Mouse (Mus musculus) hindbrain, embryonic 13.5 days (tissue): ENCODE data around the gene Il1rap. TPM values are rescaled to one million over a fixed set of nuclear protein-coding genes. Genes with fewer than 3 reads are reported as not detected.

Experiments used
- ATAC-seq: fragments of 200-750 bp; cut with Nextera tagmentation; 2 replicates; pipeline ENCODE4 v1.8.0; 2017; ENCODE audit warnings: moderate TSS enrichment; ENCODE audit not compliant: low FRiP score
- H3K27ac ChIP-seq: fragments of 300-500 bp; sonication (generic); 2 replicates; pipeline ENCODE4 v1.5.1; 2015; ENCODE audit warnings: inconsistent platforms, mild to moderate bottlenecking, moderate library complexity
- H3K27me3 ChIP-seq: fragments of 300-500 bp; sonication (generic); 2 replicates; pipeline ENCODE4 v1.6.1; 2015; ENCODE audit warnings: mild to moderate bottlenecking, inconsistent platforms
- H3K36me3 ChIP-seq: fragments of 300-500 bp; sonication (generic); 2 replicates; pipeline ENCODE4 v1.6.1; 2015; ENCODE audit warnings: mild to moderate bottlenecking, inconsistent platforms
- H3K4me1 ChIP-seq: fragments of 300-500 bp; sonication (generic); replicated peaks from 2 replicates; pipeline ENCODE4 v1.6.1; 2015; ENCODE audit warnings: inconsistent platforms
- H3K4me2 ChIP-seq: fragments of 300-500 bp; sonication (generic); 2 replicates; pipeline ENCODE4 v1.6.1; 2015; ENCODE audit warnings: inconsistent platforms, mild to moderate bottlenecking, moderate library complexity
- H3K4me3 ChIP-seq: fragments of 300-500 bp; sonication (generic); 2 replicates; pipeline ENCODE4 v1.5.1; 2015; ENCODE audit warnings: mild to moderate bottlenecking, inconsistent platforms
- H3K9ac ChIP-seq: fragments of 300-500 bp; sonication (generic); 2 replicates; pipeline ENCODE4 v1.6.1; 2015; ENCODE audit warnings: mild to moderate bottlenecking, inconsistent platforms
- H3K9me3 ChIP-seq: fragments of 300-500 bp; sonication (generic); 2 replicates; pipeline ENCODE4 v1.6.1; 2016; ENCODE audit warnings: inconsistent platforms
- WGBS: fragments of 180-500 bp; shearing (Covaris S2); methylation state at CpG from one replicate; pipeline ENCODE4 v1.1.7; 2015; 5-methylcytosine and 5-hydroxymethylcytosine counted together
- polyA plus RNA-seq: library from polyadenylated mRNA; unstranded; fragments of >200 nt; fragmentation: Nextera tagmentation; extraction: Ambion mirVana; gene quantifications from 2 replicates; pipeline ENCODE4 v1.2.1, GENCODE M21; 2015

Il1rap gene
- polyA plus RNA-seq, 1 experiment from 2014 or later = 7.8 TPM

GRCm38 (mm10) chr16:26581913-26582376 lies 441 bp downstream of the Il1rap start:
- no peaks in the 10 kb centered on the region for H3K36me3 ChIP-seq
- H3K4me2 ChIP-seq = peak overlapping the region; percentile 77
- H3K27ac ChIP-seq = no peak overlapping the region
- H3K9me3 ChIP-seq = no peaks in the 10 kb centered on the region
- H3K4me1 ChIP-seq = peaks cover 15% of the 10 kb centered on the region; the same call in 1 of the 2 replicates
- H3K9ac ChIP-seq = peak overlapping the region; percentile 71
- WGBS = under 1% methylated on average over 16 of the region's 16 CpGs
- H3K4me3 ChIP-seq = peak overlapping the region; percentile 61
- H3K27me3 ChIP-seq = peaks cover 7% of the 10 kb centered on the region; the same call in 1 of the 2 replicates
- ATAC-seq = peak; percentile 65

GRCm38 (mm10) chr16:26585806-26586205 lies 4.3 kb downstream of the Il1rap start:
- H3K36me3 ChIP-seq = no peaks in the 10 kb centered on the region
- no peak overlapping the region for H3K9ac ChIP-seq
- ATAC-seq = no peak
- no peaks in the 10 kb centered on the region for H3K27me3 ChIP-seq
- H3K4me3 ChIP-seq = no peak overlapping the region
- WGBS = 93% methylated on average over 5 of the region's 5 CpGs
- no peaks in the 10 kb centered on the region for H3K9me3 ChIP-seq
- no peak overlapping the region for H3K27ac ChIP-seq
- no peak overlapping the region for H3K4me2 ChIP-seq
- peaks cover 15% of the 10 kb centered on the region; the same call in 1 of the 2 replicates for H3K4me1 ChIP-seq

- no peak overlapping the region for H3K4me3 ChIP-seq
- H3K9ac ChIP-seq = no peak overlapping the region
- ATAC-seq = no peak
- H3K27ac ChIP-seq = no peak overlapping the region
- no peaks in the 10 kb centered on the region for H3K4me1 ChIP-seq
- no peak overlapping the region for H3K4me2 ChIP-seq
- H3K36me3 ChIP-seq = no peaks in the 10 kb centered on the region
- H3K9me3 ChIP-seq = no peaks in the 10 kb centered on the region
- WGBS = 80% methylated on average over 4 of the region's 4 CpGs
- H3K27me3 ChIP-seq = no peaks in the 10 kb centered on the region
These were observed 9.5 kb downstream of the Il1rap start for GRCm38 (mm10) chr16:26590897-26591570.

GRCm38 (mm10) chr16:26596440-26596839 lies 14.9 kb downstream of the Il1rap start:
- no peak for ATAC-seq
- Histone ChIP-seq H3K9me3 (no peaks in the 10 kb centered on the region), H3K4me3 (no peak overlapping the region), H3K4me2 (no peak overlapping the region), H3K27me3 (no peaks in the 10 kb centered on the region), H3K4me1 (no peaks in the 10 kb centered on the region), H3K9ac (no peak overlapping the region), H3K36me3 (no peaks in the 10 kb centered on the region), H3K27ac (no peak overlapping the region)
- WGBS = 53% methylated on average over 7 of the region's 7 CpGs

GRCm38 (mm10) chr16:26597307-26597706 lies 15.8 kb downstream of the Il1rap start:
- Histone ChIP-seq H3K27ac (no peak overlapping the region), H3K27me3 (no peaks in the 10 kb centered on the region), H3K4me1 (no peaks in the 10 kb centered on the region), H3K4me3 (no peak overlapping the region), H3K4me2 (no peak overlapping the region), H3K36me3 (no peaks in the 10 kb centered on the region), H3K9me3 (no peaks in the 10 kb centered on the region), H3K9ac (no peak overlapping the region)
- ATAC-seq = no peak
- WGBS = 78% methylated on average over 7 of the region's 7 CpGs

- Histone ChIP-seq H3K9me3 (no peaks in the 10 kb centered on the region), H3K4me1 (no peaks in the 10 kb centered on the region), H3K4me2 (no peak overlapping the region), H3K4me3 (no peak overlapping the region), H3K36me3 (no peaks in the 10 kb centered on the region), H3K27ac (no peak overlapping the region), H3K27me3 (no peaks in the 10 kb centered on the region), H3K9ac (no peak overlapping the region)
- ATAC-seq = no peak
- WGBS = 83% methylated on average over 5 of the region's 5 CpGs
These were observed 17.1 kb downstream of the Il1rap start for GRCm38 (mm10) chr16:26598591-26598990.

- Histone ChIP-seq H3K9me3 (no peaks in the 10 kb centered on the region), H3K9ac (no peak overlapping the region), H3K4me2 (no peak overlapping the region), H3K27ac (no peak overlapping the region), H3K27me3 (no peaks in the 10 kb centered on the region), H3K36me3 (no peaks in the 10 kb centered on the region), H3K4me1 (no peaks in the 10 kb centered on the region), H3K4me3 (no peak overlapping the region)
- no peak for ATAC-seq
- 92% methylated on average over 1 of the region's 1 CpGs for WGBS
These were observed 20.0 kb downstream of the Il1rap start for GRCm38 (mm10) chr16:26601482-26601881.

GRCm38 (mm10) chr16:26604621-26605020 lies 23.1 kb downstream of the Il1rap start:
- Histone ChIP-seq H3K9ac (no peak overlapping the region), H3K4me3 (no peak overlapping the region), H3K36me3 (no peaks in the 10 kb centered on the region), H3K27me3 (no peaks in the 10 kb centered on the region), H3K4me2 (no peak overlapping the region), H3K9me3 (no peaks in the 10 kb centered on the region), H3K4me1 (no peaks in the 10 kb centered on the region), H3K27ac (no peak overlapping the region)
- no peak for ATAC-seq
- WGBS = 85% methylated on average over 3 of the region's 3 CpGs

GRCm38 (mm10) chr16:26608003-26608402 lies 26.5 kb downstream of the Il1rap start:
- WGBS = 89% methylated on average over 2 of the region's 2 CpGs
- Histone ChIP-seq H3K4me3 (no peak overlapping the region), H3K27me3 (no peaks in the 10 kb centered on the region), H3K9ac (no peak overlapping the region), H3K36me3 (no peaks in the 10 kb centered on the region), H3K9me3 (no peaks in the 10 kb centered on the region), H3K4me1 (no peaks in the 10 kb centered on the region), H3K27ac (no peak overlapping the region), H3K4me2 (no peak overlapping the region)
- ATAC-seq = no peak

GRCm38 (mm10) chr16:26610508-26610907 lies 29.0 kb downstream of the Il1rap start:
- Histone ChIP-seq H3K36me3 (no peaks in the 10 kb centered on the region), H3K9me3 (no peaks in the 10 kb centered on the region), H3K27ac (no peak overlapping the region), H3K27me3 (no peaks in the 10 kb centered on the region), H3K9ac (no peak overlapping the region), H3K4me2 (no peak overlapping the region), H3K4me3 (no peak overlapping the region), H3K4me1 (no peaks in the 10 kb centered on the region)
- ATAC-seq = peak; percentile 57; the same call in 1 of the 2 replicates
- 47% methylated on average over 1 of the region's 1 CpGs for WGBS

- Histone ChIP-seq H3K4me1 (no peaks in the 10 kb centered on the region), H3K27ac (no peak overlapping the region), H3K27me3 (no peaks in the 10 kb centered on the region), H3K36me3 (no peaks in the 10 kb centered on the region), H3K9me3 (no peaks in the 10 kb centered on the region), H3K9ac (no peak overlapping the region), H3K4me3 (no peak overlapping the region), H3K4me2 (no peak overlapping the region)
- WGBS = 88% methylated on average over 10 of the region's 10 CpGs
- ATAC-seq = no peak
These were observed 31.2 kb downstream of the Il1rap start for GRCm38 (mm10) chr16:26612499-26613220.

GRCm38 (mm10) chr16:26623141-26623540 lies 41.6 kb downstream of the Il1rap start:
- 97% methylated on average over 1 of the region's 1 CpGs for WGBS
- H3K4me2 ChIP-seq = no peak overlapping the region
- no peak overlapping the region for H3K4me3 ChIP-seq
- H3K4me1 ChIP-seq = no peaks in the 10 kb centered on the region
- ATAC-seq = no peak
- H3K27me3 ChIP-seq = no peaks in the 10 kb centered on the region
- no peak overlapping the region for H3K27ac ChIP-seq
- no peak overlapping the region for H3K9ac ChIP-seq
- H3K36me3 ChIP-seq = no peaks in the 10 kb centered on the region
- no peaks in the 10 kb centered on the region for H3K9me3 ChIP-seq

- 85% methylated on average over 3 of the region's 3 CpGs for WGBS
- Histone ChIP-seq H3K27me3 (no peaks in the 10 kb centered on the region), H3K36me3 (no peaks in the 10 kb centered on the region), H3K27ac (no peak overlapping the region), H3K9ac (no peak overlapping the region), H3K4me3 (no peak overlapping the region), H3K4me1 (no peaks in the 10 kb centered on the region), H3K4me2 (no peak overlapping the region), H3K9me3 (no peaks in the 10 kb centered on the region)
- ATAC-seq = no peak
These were observed 44.6 kb downstream of the Il1rap start for GRCm38 (mm10) chr16:26626065-26626464.
